Mouse (Mus musculus): ENCODE results near the gene Mfng. TPM values are rescaled to one million over a fixed set of nuclear protein-coding genes. Genes with fewer than 3 reads are reported as not detected.

Mfng gene
- polyA plus RNA-seq, 1 experiment from 2014 or later = 7.2 TPM

DNA sequence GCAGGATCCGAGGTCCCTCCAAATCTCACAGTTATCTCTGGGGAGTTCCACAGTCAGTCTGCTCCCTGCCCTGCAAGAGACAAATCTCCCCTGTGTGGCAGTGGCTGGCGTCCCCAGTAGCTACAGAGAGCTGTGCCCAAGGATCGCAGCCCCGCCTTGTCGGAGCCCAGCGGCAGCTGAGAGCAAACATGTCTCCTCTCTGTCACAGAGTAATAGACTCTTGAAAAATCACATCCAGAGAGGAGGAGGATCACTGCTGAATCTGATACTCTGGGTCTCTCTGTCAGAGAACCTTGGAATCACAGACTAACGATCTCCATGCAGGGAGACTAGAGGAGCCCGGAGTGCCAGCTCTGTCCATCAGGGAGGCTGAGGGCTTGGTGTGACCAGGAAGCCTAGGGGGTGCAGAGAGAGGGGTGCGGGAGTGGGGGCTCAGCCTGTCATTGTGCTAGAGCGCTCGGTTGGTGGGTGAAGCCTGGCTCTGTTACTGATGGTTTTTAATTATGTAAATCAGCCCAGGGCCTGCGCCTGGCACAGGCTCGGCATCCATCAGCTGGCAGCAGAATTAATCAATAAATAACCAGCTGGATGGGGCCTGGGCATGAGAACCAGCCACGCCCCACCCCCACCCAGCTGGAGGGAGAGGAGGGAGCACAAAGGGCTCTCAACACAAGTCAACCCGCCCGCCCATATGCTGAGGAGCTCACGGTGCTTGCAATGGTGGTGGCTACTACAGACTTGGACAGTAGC, 37.7 kb downstream of the Mfng start:
- 0 out of 2 replicates have a peak, but pooled peaks have one; percentile 11 for ATAC-seq (ENCODE audit: low FRiP score, low TSS enrichment)
- Histone ChIP-seq H3K27ac (replicated peaks) (no peak overlapping the region), H3K9me3 (ENCODE audit: control insufficient read depth, low read length) (no peaks in the 10 kb centered on the region), H3K27me3 (ENCODE audit: control insufficient read depth, insufficient read depth, low read length) (no peaks in the 10 kb centered on the region), H3K4me1 (replicated peaks; ENCODE audit: control insufficient read depth, insufficient read depth) (no peaks in the 10 kb centered on the region), H3K4me3 (ENCODE audit: low read depth, low read length) (no peak overlapping the region), H3K36me3 (ENCODE audit: control insufficient read depth, insufficient read depth, low read length) (no peaks in the 10 kb centered on the region), H3K4me2 (replicated peaks; ENCODE audit: low read depth) (no peak overlapping the region), H3K9ac (ENCODE audit: low read length) (no peak overlapping the region)
- 21% methylated on average over 17 of the region's 17 CpGs for WGBS
- no peak for TF ChIP-seq EP300 (optimal IDR thresholded peaks at IDR 0.05)
- TF ChIP-seq CTCF (IDR thresholded peaks at IDR 0.05; ENCODE audit: low read depth) = no peak
- peak; percentile 47 for DNase-seq (ENCODE audit: low spot score)

DNA sequence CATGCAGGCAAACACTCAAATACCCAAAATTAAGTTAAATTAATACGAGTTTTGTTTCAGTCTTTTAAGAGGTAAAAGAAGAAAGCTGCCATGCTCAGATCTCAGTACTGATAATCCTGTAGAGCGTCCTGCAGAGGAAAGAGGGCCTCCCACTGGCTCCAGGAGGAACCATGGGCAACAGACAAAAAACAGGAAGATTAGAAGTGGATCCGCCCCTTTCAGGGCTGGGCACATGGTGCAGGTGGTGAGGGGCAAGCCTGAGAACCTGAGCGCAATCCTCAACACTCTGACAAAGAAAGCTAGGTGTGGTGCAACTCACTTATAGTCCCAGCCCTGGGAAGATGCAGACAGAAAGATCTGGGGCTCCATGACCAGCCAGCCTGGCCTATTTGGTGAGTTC, 41.4 kb downstream of the Mfng start:
- DNase-seq (ENCODE audit: low spot score) (no peak), ATAC-seq (ENCODE audit: low FRiP score, low TSS enrichment) (no peak)
- no peaks in the 10 kb centered on the region for H3K9me3 ChIP-seq (ENCODE audit: control insufficient read depth, low read length)
- no peak overlapping the region for H3K4me3 ChIP-seq (ENCODE audit: low read depth, low read length)
- H3K27me3 ChIP-seq (ENCODE audit: control insufficient read depth, insufficient read depth, low read length) = no peaks in the 10 kb centered on the region
- 55% methylated on average over 4 of the region's 4 CpGs for WGBS
- no peaks in the 10 kb centered on the region for H3K36me3 ChIP-seq (ENCODE audit: control insufficient read depth, insufficient read depth, low read length)
- H3K4me1 ChIP-seq (replicated peaks; ENCODE audit: control insufficient read depth, insufficient read depth) = no peaks in the 10 kb centered on the region
- no peak overlapping the region for H3K9ac ChIP-seq (ENCODE audit: low read length)
- no peak overlapping the region for H3K4me2 ChIP-seq (replicated peaks; ENCODE audit: low read depth)
- no peak overlapping the region for H3K27ac ChIP-seq (replicated peaks)
- TF ChIP-seq EP300 (optimal IDR thresholded peaks at IDR 0.05) (no peak), CTCF (IDR thresholded peaks at IDR 0.05; ENCODE audit: low read depth) (no peak)

GRCm38 (mm10) chr15:78730315-78731049, 42.8 kb downstream of the Mfng start:
- ATAC-seq (ENCODE audit: low FRiP score, low TSS enrichment) = no peak
- 78% methylated on average over 12 of the region's 12 CpGs for WGBS
- Histone ChIP-seq H3K4me1 (replicated peaks; ENCODE audit: control insufficient read depth, insufficient read depth) (no peaks in the 10 kb centered on the region), H3K27ac (replicated peaks) (no peak overlapping the region), H3K4me2 (replicated peaks; ENCODE audit: low read depth) (no peak overlapping the region), H3K4me3 (ENCODE audit: low read depth, low read length) (no peak overlapping the region), H3K9ac (ENCODE audit: low read length) (no peak overlapping the region), H3K27me3 (ENCODE audit: control insufficient read depth, insufficient read depth, low read length) (no peaks in the 10 kb centered on the region), H3K9me3 (ENCODE audit: control insufficient read depth, low read length) (no peaks in the 10 kb centered on the region), H3K36me3 (ENCODE audit: control insufficient read depth, insufficient read depth, low read length) (no peaks in the 10 kb centered on the region)
- no peak for DNase-seq (ENCODE audit: low spot score)
- no peak for TF ChIP-seq EP300 (optimal IDR thresholded peaks at IDR 0.05)
- no peak for TF ChIP-seq CTCF (IDR thresholded peaks at IDR 0.05; ENCODE audit: low read depth)

- Histone ChIP-seq H3K4me3 (ENCODE audit: low read depth, low read length) (no peak overlapping the region), H3K9ac (ENCODE audit: low read length) (no peak overlapping the region), H3K9me3 (ENCODE audit: control insufficient read depth, low read length) (no peaks in the 10 kb centered on the region), H3K4me1 (replicated peaks; ENCODE audit: control insufficient read depth, insufficient read depth) (no peaks in the 10 kb centered on the region), H3K36me3 (ENCODE audit: control insufficient read depth, insufficient read depth, low read length) (no peaks in the 10 kb centered on the region), H3K4me2 (replicated peaks; ENCODE audit: low read depth) (no peak overlapping the region), H3K27ac (replicated peaks) (no peak overlapping the region), H3K27me3 (ENCODE audit: control insufficient read depth, insufficient read depth, low read length) (no peaks in the 10 kb centered on the region)
- 70% methylated on average over 7 of the region's 7 CpGs for WGBS
- DNase-seq (ENCODE audit: low spot score) (no peak), ATAC-seq (ENCODE audit: low FRiP score, low TSS enrichment) (no peak)
- TF ChIP-seq EP300 (optimal IDR thresholded peaks at IDR 0.05) = no peak
- no peak for TF ChIP-seq CTCF (IDR thresholded peaks at IDR 0.05; ENCODE audit: low read depth)
Observed at GRCm38 (mm10) chr15:78726697-78727096, 46.6 kb downstream of the Mfng start.

- DNase-seq (ENCODE audit: low spot score) (no peak), ATAC-seq (ENCODE audit: low FRiP score, low TSS enrichment) (no peak)
- Histone ChIP-seq H3K9ac (ENCODE audit: low read length) (no peak overlapping the region), H3K4me1 (replicated peaks; ENCODE audit: control insufficient read depth, insufficient read depth) (no peaks in the 10 kb centered on the region), H3K9me3 (ENCODE audit: control insufficient read depth, low read length) (no peaks in the 10 kb centered on the region), H3K36me3 (ENCODE audit: control insufficient read depth, insufficient read depth, low read length) (no peaks in the 10 kb centered on the region), H3K4me2 (replicated peaks; ENCODE audit: low read depth) (no peak overlapping the region), H3K27me3 (ENCODE audit: control insufficient read depth, insufficient read depth, low read length) (peaks cover 16% of the 10 kb centered on the region), H3K27ac (replicated peaks) (no peak overlapping the region), H3K4me3 (ENCODE audit: low read depth, low read length) (no peak overlapping the region)
- TF ChIP-seq CTCF (IDR thresholded peaks at IDR 0.05; ENCODE audit: low read depth) = no peak
- TF ChIP-seq EP300 (optimal IDR thresholded peaks at IDR 0.05) = no peak
- 62% methylated on average over 7 of the region's 7 CpGs for WGBS
Observed at GRCm38 (mm10) chr15:78720532-78720931, 52.7 kb downstream of the Mfng start.

GRCm38 (mm10) chr15:78720094-78720493, 53.2 kb downstream of the Mfng start:
- DNase-seq (ENCODE audit: low spot score) (peak; percentile 69), ATAC-seq (ENCODE audit: low FRiP score, low TSS enrichment) (no peak)
- Histone ChIP-seq H3K4me2 (replicated peaks; ENCODE audit: low read depth) (no peak overlapping the region), H3K4me1 (replicated peaks; ENCODE audit: control insufficient read depth, insufficient read depth) (no peaks in the 10 kb centered on the region), H3K27me3 (ENCODE audit: control insufficient read depth, insufficient read depth, low read length) (peaks cover 16% of the 10 kb centered on the region), H3K9ac (ENCODE audit: low read length) (no peak overlapping the region), H3K27ac (replicated peaks) (no peak overlapping the region), H3K9me3 (ENCODE audit: control insufficient read depth, low read length) (no peaks in the 10 kb centered on the region), H3K4me3 (ENCODE audit: low read depth, low read length) (no peak overlapping the region), H3K36me3 (ENCODE audit: control insufficient read depth, insufficient read depth, low read length) (no peaks in the 10 kb centered on the region)
- no peak for TF ChIP-seq EP300 (optimal IDR thresholded peaks at IDR 0.05)
- TF ChIP-seq CTCF (IDR thresholded peaks at IDR 0.05; ENCODE audit: low read depth) = peak; percentile 80
- 5% methylated on average over 15 of the region's 16 CpGs for WGBS
